22 mouse cellular contexts compared by ENCODE assay signal in the genomic region with DNA sequence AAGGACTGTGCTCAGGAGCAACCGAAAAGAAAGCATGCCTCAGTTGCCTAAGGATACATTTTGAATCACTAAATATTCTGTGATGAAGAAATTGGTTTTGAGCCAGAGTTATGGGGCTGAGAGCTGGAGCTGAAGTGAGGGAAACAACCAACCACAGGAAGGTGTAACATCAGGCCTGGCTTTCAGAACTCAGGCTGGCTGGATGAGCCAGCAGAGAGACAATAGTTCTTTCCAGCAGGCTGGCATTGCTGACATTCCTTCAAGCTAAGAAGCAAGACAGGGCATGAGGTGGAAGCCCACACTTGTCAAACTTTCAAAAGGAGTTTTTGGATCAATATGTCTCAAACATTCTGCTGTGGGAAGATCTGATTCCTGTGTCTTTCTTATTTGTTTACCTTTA.
"Had no signal": no experiment of that assay in that cellular context is flagged by ENCODE, and none has a peak within 500 bp of the region (broad histone marks: within the 10 kb centered on the region; RNA-seq: fewer than 3 reads in every experiment).

No protein-coding gene starts in this region.

- H3K4me1 ChIP-seq: kidney, embryonic 15.5 days; limb, embryonic 12.5 days; midbrain, embryonic 10.5 days; midbrain, embryonic 13.5 days; neural tube, embryonic 13.5 days had no signal

- ATAC-seq: lung, postnatal 0 days; midbrain, embryonic 13.5 days; midbrain, embryonic 16.5 days had no signal

- H3K36me3 ChIP-seq: kidney, embryonic 15.5 days; limb, embryonic 12.5 days; limb, embryonic 15.5 days; liver, embryonic 13.5 days; midbrain, embryonic 10.5 days; midbrain, embryonic 13.5 days; neural tube, embryonic 13.5 days had no signal

- H3K9ac ChIP-seq: kidney, embryonic 15.5 days; limb, embryonic 12.5 days; limb, embryonic 15.5 days; liver, embryonic 13.5 days; lung, embryonic 14.5 days; midbrain, embryonic 13.5 days; neural tube, embryonic 13.5 days had no signal

- DNase-seq: kidney, adult 8-10 months; kidney, postnatal 10 days; kidney, postnatal 36 days; layer of hippocampus, postnatal 36 days; left cerebral cortex, postnatal 4 days; liver, embryonic 13.5 days; lung, embryonic 14.5 days; retina, postnatal 1 day; right cerebral cortex, postnatal 25 days; spleen, adult 18-20 months; thymus, adult 18-20 months; thymus, postnatal 36 days had no signal

- H3K9me3 ChIP-seq: kidney, embryonic 15.5 days; limb, embryonic 12.5 days; limb, embryonic 15.5 days; liver, embryonic 13.5 days; midbrain, embryonic 10.5 days; midbrain, embryonic 13.5 days; neural tube, embryonic 13.5 days had no signal

- H3K4me2 ChIP-seq: kidney, embryonic 15.5 days; limb, embryonic 12.5 days; limb, embryonic 15.5 days; liver, embryonic 13.5 days; lung, embryonic 14.5 days; midbrain, embryonic 13.5 days; neural tube, embryonic 13.5 days had no signal

- H3K27me3 ChIP-seq: kidney, embryonic 15.5 days; limb, embryonic 12.5 days; limb, embryonic 15.5 days; liver, embryonic 13.5 days; midbrain, embryonic 13.5 days; neural tube, embryonic 13.5 days had no signal

- H3K4me3 ChIP-seq: kidney, embryonic 15.5 days; limb, embryonic 12.5 days; limb, embryonic 15.5 days; liver, embryonic 13.5 days; midbrain, embryonic 10.5 days; midbrain, embryonic 13.5 days; myocyte; neural tube, embryonic 13.5 days had no signal

- H3K27ac ChIP-seq: kidney, embryonic 15.5 days; limb, embryonic 12.5 days; limb, embryonic 15.5 days; liver, embryonic 13.5 days; macrophage; midbrain, embryonic 10.5 days; midbrain, embryonic 13.5 days; neural tube, embryonic 13.5 days had no signal
